Mouse (Mus musculus) T-cell, adult 2 months (primary cell): Measurements from ENCODE around the gene Uba5.

ENCODE experiments used
- DNase-seq: peaks from one replicate; pipeline ENCODE4 v3.0.0; 2022; ENCODE audit warnings: low spot score

The Uba5 gene

DNA sequence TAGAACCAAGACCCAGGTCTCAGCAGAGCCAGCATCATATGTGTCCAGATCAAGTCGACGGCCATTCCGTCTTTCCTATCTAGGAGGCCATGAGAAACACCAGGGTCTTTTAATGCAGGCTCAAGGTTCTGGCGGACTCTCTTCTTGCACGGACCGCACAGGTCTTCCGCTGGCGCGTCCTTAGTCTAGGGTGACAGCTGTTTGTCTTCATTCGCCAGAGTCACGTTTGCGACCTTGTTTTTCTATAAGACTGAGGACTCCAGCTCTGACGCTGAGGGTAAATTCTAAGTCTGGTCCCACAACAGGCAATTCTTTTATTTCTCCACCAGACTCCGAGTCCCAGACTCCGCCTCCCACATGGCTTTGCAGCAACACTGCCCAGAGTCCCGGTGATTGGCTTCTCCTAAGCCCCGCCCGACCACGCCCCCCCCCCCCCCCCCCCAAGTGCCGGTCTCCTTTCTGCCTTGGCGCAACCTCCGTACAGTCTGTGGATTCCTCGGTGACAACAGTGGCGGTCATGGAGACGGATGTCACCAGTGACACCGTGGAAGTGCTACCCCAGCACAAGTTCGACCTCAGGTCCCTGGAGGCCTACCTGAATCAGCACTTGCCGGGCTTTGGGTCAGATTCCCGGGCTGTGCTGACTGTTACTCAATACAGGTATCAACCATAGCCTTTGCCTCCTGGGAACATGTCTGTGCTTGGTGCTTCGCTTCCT, 469 bp upstream of the Uba5 start, which contains the start of gene Acad11:
Acad11 (plus strand) TSS at position 134 of the 718 bp plus-strand sequence.
- DNase-seq = peak; percentile 87

DNA sequence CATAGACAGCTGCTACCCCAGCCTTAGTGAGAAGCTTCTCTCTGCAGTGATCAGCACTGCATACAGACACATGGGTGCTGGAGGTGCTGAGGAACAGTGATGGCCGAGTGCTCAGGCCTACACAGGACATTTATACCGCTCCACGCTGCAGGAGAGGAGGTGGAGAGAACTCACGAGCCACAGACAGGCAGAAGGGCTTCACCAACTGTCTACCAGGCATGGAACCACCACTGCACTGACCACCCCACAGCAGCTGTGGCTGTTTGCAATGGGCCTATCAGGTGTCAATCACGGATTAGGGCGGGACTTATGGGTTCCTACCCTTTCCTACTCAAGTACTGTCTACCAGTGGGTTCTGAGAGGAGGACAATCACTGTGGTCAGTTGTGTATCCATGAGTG, 11.9 kb downstream of the Uba5 start:
- no peak for DNase-seq

DNA sequence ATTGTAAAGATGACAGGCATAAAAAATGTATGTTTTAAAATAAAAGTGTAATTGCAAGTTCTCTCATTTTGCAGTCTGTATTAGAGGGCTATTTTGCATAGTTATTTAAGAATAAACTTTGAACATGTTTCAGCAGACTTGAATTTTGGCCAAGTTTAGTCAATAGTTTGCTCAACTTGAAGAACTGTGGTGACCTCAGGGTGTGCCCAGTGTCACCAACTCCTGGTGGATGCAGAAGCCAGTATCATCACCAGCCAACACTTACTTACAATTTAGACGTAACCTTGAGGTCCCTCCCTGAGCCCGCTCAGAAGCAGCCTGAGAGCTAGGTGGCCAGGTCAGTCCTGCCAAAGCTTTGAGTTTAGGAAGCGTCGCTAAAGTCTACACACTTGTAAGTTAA, 19.3 kb downstream of the Uba5 start:
- no peak for DNase-seq

DNA sequence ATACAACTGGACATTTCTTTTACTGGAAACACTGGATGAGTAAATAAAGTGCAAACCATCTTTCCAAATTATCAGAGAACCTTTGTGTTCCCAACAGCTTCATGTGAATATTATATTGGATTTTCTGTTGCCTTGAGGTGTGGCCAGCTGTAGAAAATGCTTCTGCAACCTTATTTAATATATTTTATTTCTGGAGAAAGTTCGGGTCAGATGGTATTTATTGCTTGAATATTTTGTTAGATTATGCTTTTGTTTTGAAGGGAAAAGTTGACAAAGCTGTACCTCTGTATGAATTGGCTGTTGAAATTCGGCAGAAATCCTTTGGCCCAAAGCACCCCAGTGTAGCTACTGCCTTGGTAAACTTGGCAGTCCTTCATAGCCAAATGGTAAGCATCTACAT, 22.6 kb downstream of the Uba5 start, which contains the start of gene Gm28305:
Gm28305 (plus strand) TSS at position 301 of the 400 bp plus-strand sequence.
- DNase-seq = no peak

- DNase-seq = no peak
Observed at GRCm38 (mm10) chr9:104039742-104040141, 23.2 kb downstream of the Uba5 start.

DNA sequence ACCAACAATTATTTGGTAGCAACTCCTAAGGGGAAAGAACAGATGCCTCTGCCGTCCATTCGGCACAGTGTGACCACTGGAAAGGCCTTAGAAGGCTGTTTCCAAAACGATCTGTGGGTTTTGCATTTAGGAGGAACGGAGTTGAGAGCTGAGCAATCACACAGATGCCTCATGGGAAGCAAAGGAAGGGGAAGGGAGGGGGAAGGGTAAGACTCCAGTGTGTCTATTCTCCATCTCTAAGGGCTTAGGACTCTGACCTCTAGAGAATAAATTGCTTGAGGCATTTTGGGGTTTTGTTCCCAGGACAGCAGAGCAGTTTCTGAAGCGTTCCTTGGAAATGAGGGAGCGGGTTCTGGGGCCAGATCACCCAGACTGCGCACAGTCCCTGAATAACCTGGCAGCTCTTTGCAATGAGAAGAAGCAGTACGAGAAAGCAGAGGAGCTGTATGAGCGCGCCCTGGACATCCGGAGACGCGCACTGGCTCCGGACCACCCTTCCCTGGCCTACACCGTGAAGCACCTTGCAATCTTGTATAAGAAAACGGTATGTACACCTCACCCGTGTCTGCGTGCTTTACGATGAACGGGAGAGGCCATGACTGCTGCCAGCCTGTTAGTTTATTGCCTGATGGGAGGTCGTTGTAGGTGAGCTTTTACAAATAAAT, 23.8 kb downstream of the Uba5 start:
- DNase-seq = no peak

GRCm38 (mm10) chr9:104038266-104038665, 24.7 kb downstream of the Uba5 start:
- no peak for DNase-seq

DNA sequence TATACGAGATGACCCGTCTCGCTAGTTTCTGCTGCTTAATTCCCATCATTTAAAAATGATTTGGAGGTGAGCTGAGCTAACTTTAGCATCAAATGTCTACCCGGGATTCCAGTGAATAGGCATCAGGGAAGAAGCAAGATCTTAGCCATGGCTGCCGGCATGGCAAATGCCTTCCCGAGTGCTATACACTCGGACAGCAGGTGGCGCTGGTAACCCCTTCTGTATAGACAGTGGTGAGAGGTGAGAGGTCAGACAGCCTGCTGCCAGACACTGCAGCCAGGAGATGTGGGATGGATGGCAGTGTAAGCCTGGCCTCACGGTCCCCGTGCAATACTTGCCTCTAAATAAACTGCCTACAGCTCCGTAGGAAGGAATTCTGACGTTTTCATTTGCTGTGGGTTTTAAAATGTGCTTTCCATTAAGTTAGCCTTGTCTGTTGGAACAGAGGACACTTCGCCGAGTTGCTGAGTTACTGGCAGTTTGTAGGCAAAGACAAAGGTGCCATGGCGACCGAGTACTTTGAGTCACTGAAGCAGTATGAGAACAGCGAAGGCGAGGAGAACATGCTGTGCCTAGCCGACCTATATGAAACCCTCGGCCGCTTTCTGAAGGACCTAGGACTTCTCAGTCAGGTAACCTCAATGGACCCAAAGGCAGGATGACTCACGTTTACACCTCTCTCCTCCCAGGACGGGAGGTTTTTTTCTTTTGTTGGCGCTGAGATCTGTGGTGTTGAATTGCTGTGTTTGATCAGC, 27.5 kb downstream of the Uba5 start:
- peak; percentile 54 for DNase-seq

DNA sequence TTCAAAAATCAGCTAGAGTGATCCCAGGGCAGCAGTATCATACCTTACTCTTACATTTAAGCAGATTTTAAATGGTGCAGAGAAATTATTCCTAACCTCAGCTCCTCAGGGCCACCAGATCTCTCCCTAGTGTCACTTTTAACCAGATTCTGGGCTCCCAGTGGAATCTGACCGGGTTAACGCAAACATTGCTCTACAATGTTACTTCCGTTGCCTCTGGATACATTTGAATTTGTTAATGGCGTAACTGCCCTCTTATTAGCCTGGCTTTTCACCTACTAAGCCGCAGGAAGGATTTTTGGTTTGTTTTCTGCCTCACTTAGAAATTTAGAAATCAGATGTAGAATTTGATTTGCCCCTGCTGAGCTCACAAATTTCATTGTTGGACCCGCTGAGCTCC, 28.2 kb downstream of the Uba5 start:
- no peak for DNase-seq

- no peak for DNase-seq
Observed at GRCm38 (mm10) chr9:104034231-104034630, 28.7 kb downstream of the Uba5 start.

DNA sequence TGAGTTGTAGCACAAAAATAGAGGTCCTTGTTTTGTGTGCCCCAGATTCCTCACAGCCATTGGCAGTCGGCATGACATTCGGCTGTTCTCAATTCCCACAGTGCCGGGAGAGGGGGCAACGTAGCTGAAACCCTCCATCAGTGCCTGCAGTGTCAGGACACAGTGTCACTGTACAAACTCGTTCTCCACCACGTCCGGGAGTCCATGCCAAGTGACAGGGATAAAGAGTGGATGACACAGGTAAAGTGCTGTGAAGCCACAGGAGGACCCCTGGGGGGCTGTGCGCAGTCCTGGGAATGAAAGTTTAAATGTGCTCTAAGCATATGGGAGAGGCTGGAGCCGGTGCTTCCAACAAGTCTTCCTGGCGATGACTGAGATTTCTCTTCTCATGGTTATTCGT, 33.1 kb downstream of the Uba5 start:
- DNase-seq = no peak

GRCm38 (mm10) chr9:104027186-104027585, 35.7 kb downstream of the Uba5 start:
- no peak for DNase-seq

GRCm38 (mm10) chr9:104021026-104021425, 41.9 kb downstream of the Uba5 start:
- no peak for DNase-seq

DNA sequence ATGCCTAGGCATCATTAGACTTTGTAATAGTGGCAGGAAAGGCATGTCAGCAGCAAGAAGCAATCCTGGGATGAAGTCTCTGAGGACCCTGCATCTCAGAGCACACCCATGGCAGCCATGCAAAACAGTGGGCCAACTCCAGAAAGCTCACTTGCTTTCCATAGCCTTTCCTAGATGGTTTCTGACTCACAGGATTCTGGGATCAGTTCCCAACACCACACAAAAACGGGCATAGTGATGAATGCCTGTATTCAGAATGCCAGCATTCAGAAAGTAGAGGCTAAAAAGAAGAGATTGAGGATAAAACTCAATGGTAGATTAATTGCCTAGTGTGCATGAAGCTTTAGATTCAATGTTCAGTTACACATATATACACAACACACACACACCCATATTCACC, 48.4 kb downstream of the Uba5 start:
- DNase-seq = no peak

DNA sequence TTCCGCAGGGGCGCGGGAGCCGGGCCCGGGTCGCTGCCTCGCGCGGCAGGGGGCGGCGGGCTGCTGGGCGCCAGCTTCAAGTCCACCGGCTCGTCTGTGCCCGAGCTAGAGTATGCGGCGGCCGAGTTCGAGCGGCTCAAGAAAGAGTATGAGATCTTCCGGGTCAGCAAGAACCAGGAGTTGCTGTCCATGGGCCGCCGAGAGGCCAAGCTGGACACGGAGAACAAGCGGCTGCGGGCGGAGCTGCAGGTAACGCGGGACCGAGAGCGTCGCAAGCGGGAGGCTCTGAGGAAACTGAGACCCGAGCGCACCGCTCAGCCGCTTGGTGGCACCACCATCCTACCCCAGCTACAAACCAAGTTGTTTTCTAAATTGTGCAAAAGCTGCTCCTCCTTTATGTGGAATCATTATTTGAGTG, 60.0 kb downstream of the Uba5 start:
- DNase-seq = peak; percentile 69

DNA sequence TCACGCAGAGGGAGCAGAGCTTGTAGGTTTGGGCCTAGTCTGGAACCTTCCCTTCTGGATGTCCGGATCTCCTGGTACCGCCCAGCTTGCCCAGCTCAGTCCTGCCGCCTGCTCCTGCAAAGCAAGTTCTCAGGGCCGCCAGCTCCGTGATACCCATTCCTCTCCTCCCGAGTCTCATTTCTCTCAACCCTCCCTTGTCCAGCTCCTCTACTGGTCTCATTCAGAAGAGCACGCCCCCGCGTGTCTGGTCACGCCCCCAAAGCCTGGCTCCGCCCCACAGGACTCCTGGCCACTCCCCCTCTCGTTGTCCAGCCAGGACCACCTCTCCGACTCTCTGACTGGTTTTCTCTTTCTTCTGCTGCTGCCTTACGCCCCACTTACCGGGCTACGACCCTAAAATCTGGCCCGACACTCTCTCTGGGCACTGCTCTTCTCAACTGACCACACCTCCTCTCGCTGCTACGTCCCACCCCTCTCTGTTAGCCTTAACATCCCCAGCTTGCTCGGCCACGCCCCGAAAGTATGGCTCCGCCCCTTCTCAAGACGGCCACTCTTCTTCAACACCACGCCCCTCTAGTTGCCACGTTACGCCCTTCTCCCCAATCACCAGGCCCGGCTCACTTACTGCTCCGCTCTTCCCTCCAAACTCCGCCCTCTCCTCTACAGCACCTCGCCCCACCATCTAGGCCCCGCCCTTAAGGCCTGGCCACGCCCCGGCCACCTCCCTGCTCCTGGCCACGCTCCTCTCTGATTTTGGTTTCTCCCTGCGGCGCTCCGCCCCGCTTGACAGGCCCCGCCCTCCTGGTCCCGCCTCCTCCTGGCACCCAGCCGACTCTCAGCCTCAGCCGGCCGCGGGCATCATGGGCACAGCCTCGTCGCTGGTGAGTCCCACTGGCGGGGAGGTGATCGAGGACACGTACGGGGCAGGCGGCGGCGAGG, 60.7 kb downstream of the Uba5 start, which contains the start of gene Nphp3:
Nphp3 (plus strand) TSS at position 624 of the 939 bp plus-strand sequence.
- DNase-seq = peak; percentile 99

DNA sequence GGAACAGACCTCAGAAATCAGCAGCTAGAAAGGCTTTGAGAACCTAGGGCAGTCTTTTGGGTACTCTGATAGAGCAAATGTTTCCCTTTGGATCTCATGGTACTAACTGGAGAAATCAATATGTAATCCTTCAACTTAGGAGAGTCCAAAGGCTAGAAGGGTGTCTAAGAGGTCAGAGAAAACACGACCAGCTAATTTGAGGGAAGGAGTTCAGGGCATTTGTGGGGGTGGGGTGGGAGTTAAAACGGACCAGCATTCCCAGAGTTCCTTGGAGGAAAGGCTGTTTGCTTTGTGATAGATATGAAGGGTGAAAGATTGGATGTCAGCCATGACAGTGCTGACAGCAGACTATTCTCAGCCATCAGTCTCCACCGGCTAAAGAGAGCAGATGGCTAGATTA, 62.3 kb downstream of the Uba5 start:
- no peak for DNase-seq
